Mouse (Mus musculus) forebrain, embryonic 16.5 days (tissue): Measurements from ENCODE around the gene Rpl29. TPM values are rescaled to one million over a fixed set of nuclear protein-coding genes. Genes with fewer than 3 reads are reported as not detected.

Experiments
- ATAC-seq: fragments of 200-750 bp; cut with Nextera tagmentation; 2 replicates; pipeline ENCODE4 v1.8.0; 2017; ENCODE audit warnings: mild to moderate bottlenecking, moderate library complexity
- H3K27ac ChIP-seq: fragments of 300-500 bp; sonication (generic); 2 replicates; pipeline ENCODE4 v1.5.1; 2014; ENCODE audit warnings: low read length, control low read depth
- H3K27me3 ChIP-seq: fragments of 300-500 bp; sonication (generic); replicated peaks from 2 replicates; pipeline ENCODE4 v1.6.1; 2014; ENCODE audit warnings: low read length; ENCODE audit not compliant: control insufficient read depth, insufficient read depth
- H3K36me3 ChIP-seq: fragments of 300-500 bp; sonication (generic); 2 replicates; pipeline ENCODE4 v1.6.1; 2014; ENCODE audit not compliant: control insufficient read depth, insufficient read depth
- H3K4me1 ChIP-seq: fragments of 300-500 bp; sonication (generic); replicated peaks from 2 replicates; pipeline ENCODE4 v1.6.1; 2014; ENCODE audit warnings: low read length; ENCODE audit not compliant: control insufficient read depth, insufficient read depth
- H3K4me2 ChIP-seq: fragments of 300-500 bp; sonication (generic); 2 replicates; pipeline ENCODE4 v1.6.1; 2014; ENCODE audit warnings: mild to moderate bottlenecking, low read length, control low read depth
- H3K4me3 ChIP-seq: fragments of 300-500 bp; sonication (generic); replicated peaks from 2 replicates; pipeline ENCODE4 v1.5.1; 2014; ENCODE audit warnings: mild to moderate bottlenecking, low read length, control low read depth
- H3K9ac ChIP-seq: fragments of 300-500 bp; sonication (generic); replicated peaks from 2 replicates; pipeline ENCODE4 v1.6.1; 2014; ENCODE audit warnings: low read depth, low read length, control low read depth
- H3K9me3 ChIP-seq: fragments of 300-500 bp; sonication (generic); 2 replicates; pipeline ENCODE4 v1.6.1; 2016; ENCODE audit warnings: low read length; ENCODE audit not compliant: control insufficient read depth
- WGBS: fragments of 180-500 bp; shearing (Covaris S2); extraction: QIAGEN DNeasy Blood & Tissue Kit; methylation state at CpG from one replicate; pipeline ENCODE4 v1.1.7; 2014; 5-methylcytosine and 5-hydroxymethylcytosine counted together
- polyA plus RNA-seq: library from polyadenylated mRNA; unstranded; fragments of >200 nt; fragmentation: Nextera tagmentation; extraction: Ambion mirVana; gene quantifications from 2 replicates; pipeline ENCODE4 v1.2.1, GENCODE M21; 2015

Gene Rpl29
- polyA plus RNA-seq, 1 experiment from 2014 or later = 591 TPM

GRCm38 (mm10) chr9:106413606-106414005, 15.6 kb upstream of the Rpl29 start:
- Histone ChIP-seq H3K4me1 (peaks cover 16% of the 10 kb centered on the region), H3K9ac (no peak overlapping the region)
- 87% methylated on average over 5 of the region's 5 CpGs for WGBS

GRCm38 (mm10) chr9:106416826-106417225, 12.4 kb upstream of the Rpl29 start:
- ATAC-seq = no peak
- Histone ChIP-seq H3K9ac (no peak overlapping the region), H3K9me3 (no peaks in the 10 kb centered on the region), H3K4me3 (no peak overlapping the region), H3K27ac (no peak overlapping the region), H3K4me1 (peaks cover 28% of the 10 kb centered on the region), H3K4me2 (no peak overlapping the region), H3K27me3 (no peaks in the 10 kb centered on the region; the same call in 1 of the 2 replicates), H3K36me3 (no peaks in the 10 kb centered on the region)
- WGBS = 90% methylated on average over 6 of the region's 6 CpGs

More at GRCm38 (mm10) chr9:106413606-106414005, 15.6 kb upstream of the Rpl29 start:
- H3K4me3 ChIP-seq = no peak overlapping the region
- H3K36me3 ChIP-seq = no peaks in the 10 kb centered on the region
- ATAC-seq = no peak
- H3K27me3 ChIP-seq = no peaks in the 10 kb centered on the region
- H3K27ac ChIP-seq = no peak overlapping the region
- H3K4me2 ChIP-seq = no peak overlapping the region
- H3K9me3 ChIP-seq = no peaks in the 10 kb centered on the region

- Histone ChIP-seq H3K4me2 (peak overlapping the region; percentile 72), H3K36me3 (no peaks in the 10 kb centered on the region), H3K27ac (peak overlapping the region; percentile 62), H3K4me3 (peak overlapping the region; percentile 36), H3K4me1 (peaks cover 28% of the 10 kb centered on the region), H3K9ac (peak overlapping the region; percentile 62), H3K9me3 (no peaks in the 10 kb centered on the region), H3K27me3 (no peaks in the 10 kb centered on the region; the same call in 1 of the 2 replicates)
- WGBS = 12% methylated on average over 29 of the region's 29 CpGs
- ATAC-seq = peak; percentile 83
Measured at GRCm38 (mm10) chr9:106417841-106418625, 11.2 kb upstream of the Rpl29 start.

- Histone ChIP-seq H3K27ac (no peak overlapping the region), H3K4me1 (peaks cover 28% of the 10 kb centered on the region), H3K36me3 (no peaks in the 10 kb centered on the region), H3K27me3 (no peaks in the 10 kb centered on the region; the same call in 1 of the 2 replicates), H3K9ac (no peak overlapping the region), H3K4me3 (no peak overlapping the region), H3K9me3 (no peaks in the 10 kb centered on the region), H3K4me2 (no peak overlapping the region)
- 4% methylated on average over 2 of the region's 2 CpGs for WGBS
- no peak for ATAC-seq
Measured at GRCm38 (mm10) chr9:106420608-106421007, 8.6 kb upstream of the Rpl29 start.

- Histone ChIP-seq H3K27me3 (no peaks in the 10 kb centered on the region; the same call in 1 of the 2 replicates), H3K4me1 (peaks cover 28% of the 10 kb centered on the region), H3K36me3 (no peaks in the 10 kb centered on the region), H3K4me2 (0 out of 2 replicates have a peak overlapping the region, but pooled peaks have one; percentile 6), H3K4me3 (no peak overlapping the region), H3K9me3 (no peaks in the 10 kb centered on the region), H3K9ac (no peak overlapping the region), H3K27ac (no peak overlapping the region)
- whole genome bisulfite sequencing = 6% methylated on average over 17 of the region's 18 CpGs
- peak; percentile 14; the same call in 1 of the 2 replicates for ATAC-seq
Measured at GRCm38 (mm10) chr9:106421033-106421864, 8.0 kb upstream of the Rpl29 start.

- H3K9me3 ChIP-seq = no peaks in the 10 kb centered on the region
- H3K4me3 ChIP-seq = no peak overlapping the region
- H3K27me3 ChIP-seq = no peaks in the 10 kb centered on the region; the same call in 1 of the 2 replicates
- H3K36me3 ChIP-seq = no peaks in the 10 kb centered on the region
- peaks cover 28% of the 10 kb centered on the region for H3K4me1 ChIP-seq
- no peak overlapping the region for H3K9ac ChIP-seq
- 0 out of 2 replicates have a peak overlapping the region, but pooled peaks have one; percentile 6 for H3K4me2 ChIP-seq
- H3K27ac ChIP-seq = no peak overlapping the region
- ATAC-seq = peak; percentile 83
- 1% methylated on average over 3 of the region's 3 CpGs for WGBS
Measured at GRCm38 (mm10) chr9:106421865-106422160, 7.4 kb upstream of the Rpl29 start.

GRCm38 (mm10) chr9:106428719-106429220, 484 bp upstream of the Rpl29 start:
- ATAC-seq = peak; percentile 64
- Histone ChIP-seq H3K4me3 (peak overlapping the region; percentile 67), H3K9ac (peak overlapping the region; percentile 57), H3K27ac (peak overlapping the region; percentile 96), H3K4me2 (peak overlapping the region; percentile 68), H3K36me3 (peaks cover 10% of the 10 kb centered on the region; the same call in 1 of the 2 replicates), H3K4me1 (peaks cover 10% of the 10 kb centered on the region), H3K27me3 (no peaks in the 10 kb centered on the region), H3K9me3 (no peaks in the 10 kb centered on the region)
- WGBS = 16% methylated on average over 11 of the region's 11 CpGs

GRCm38 (mm10) chr9:106430015-106430264, 686 bp downstream of the Rpl29 start:
- peaks cover 10% of the 10 kb centered on the region for H3K4me1 ChIP-seq
- H3K9me3 ChIP-seq = no peaks in the 10 kb centered on the region
- peak overlapping the region; percentile 88 for H3K27ac ChIP-seq
- H3K4me3 ChIP-seq = peak overlapping the region; percentile 67
- H3K27me3 ChIP-seq = no peaks in the 10 kb centered on the region
- ATAC-seq = no peak
- WGBS = 3% methylated on average over 4 of the region's 4 CpGs
- H3K9ac ChIP-seq = peak overlapping the region; percentile 70
- peaks cover 10% of the 10 kb centered on the region; the same call in 1 of the 2 replicates for H3K36me3 ChIP-seq
- peak overlapping the region; percentile 69 for H3K4me2 ChIP-seq

- H3K27me3 ChIP-seq = no peaks in the 10 kb centered on the region
- H3K4me2 ChIP-seq = no peak overlapping the region
- no peak overlapping the region for H3K4me3 ChIP-seq
- no peak overlapping the region for H3K27ac ChIP-seq
- H3K9ac ChIP-seq = no peak overlapping the region
- no peaks in the 10 kb centered on the region for H3K9me3 ChIP-seq
- ATAC-seq = no peak
- WGBS = 76% methylated on average over 7 of the region's 7 CpGs
- H3K36me3 ChIP-seq = peaks cover 10% of the 10 kb centered on the region; the same call in 1 of the 2 replicates
- H3K4me1 ChIP-seq = peaks cover 19% of the 10 kb centered on the region
Measured at GRCm38 (mm10) chr9:106433389-106433788, 4.1 kb downstream of the Rpl29 start.
